Mouse (Mus musculus): ENCODE measurements at regions not wholly inside any gene's neighbourhood (a gene's known extent, or its start where the extent isn't known, plus 50 kb on each side); places are given as distances from the start of the nearest gene placed in this dataset.
A peak's percentile ranks its signal among the peaks of the same experiment; 100 is the strongest.

DNA sequence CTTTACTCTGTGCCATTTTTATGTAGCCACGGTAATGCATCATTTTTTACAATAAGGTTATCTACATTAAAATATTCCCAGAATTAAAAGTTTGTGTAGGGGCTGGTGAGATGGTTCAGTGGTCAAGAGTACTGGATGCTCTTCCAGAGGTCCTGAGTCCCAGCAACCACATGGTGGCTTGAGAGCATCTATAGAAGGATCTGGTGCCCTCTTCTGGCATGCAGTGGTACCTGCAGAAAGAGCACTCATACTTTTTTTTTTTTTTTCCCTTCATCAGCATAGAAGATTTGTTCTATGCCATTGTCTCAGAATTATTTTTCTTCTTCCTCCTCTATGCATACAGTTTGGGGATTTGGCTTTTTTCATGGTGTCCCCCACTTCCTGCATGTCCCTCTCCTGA is 84.9 kb upstream of the Prkcq start:
- peak; percentile 82 for ATAC-seq (replicated peaks; ENCODE audit: poor library complexity, severe bottlenecking)

DNA sequence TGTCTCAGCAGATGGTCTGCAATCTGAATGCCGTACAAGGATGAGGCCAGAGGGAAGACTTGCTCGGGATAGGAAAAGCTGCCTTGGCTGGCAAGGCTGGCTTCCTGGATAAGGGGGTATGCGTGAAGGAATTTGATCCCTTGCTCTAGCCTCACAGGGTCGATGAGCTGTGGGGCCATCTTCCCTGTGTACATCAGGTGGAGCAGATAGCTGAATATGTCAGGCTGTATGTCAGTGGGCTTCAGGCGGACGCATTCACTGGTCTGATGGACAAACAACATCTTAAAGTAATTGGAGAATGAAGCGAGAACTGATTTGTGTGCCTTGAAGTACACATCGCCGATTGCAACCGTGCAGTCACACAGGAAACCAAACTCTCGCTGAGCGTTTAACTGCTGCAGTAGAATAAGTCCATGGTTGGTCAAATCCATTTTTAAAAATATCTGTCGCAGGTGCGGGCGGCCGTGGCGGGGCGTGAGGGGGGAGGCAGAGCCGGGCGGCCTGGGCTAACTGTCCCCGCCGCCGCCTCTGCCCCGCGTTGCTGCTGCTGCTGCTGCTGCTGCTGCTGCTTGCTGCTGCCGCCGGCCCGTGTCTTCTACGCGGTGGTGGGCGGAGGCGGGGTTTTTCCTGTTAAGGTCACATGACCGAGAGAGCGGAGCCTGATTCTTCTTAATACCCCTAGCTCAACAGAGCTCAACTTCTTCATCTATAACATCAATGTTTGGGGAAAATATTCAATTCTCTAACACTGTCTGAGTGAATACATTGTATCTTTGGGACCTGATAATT is 71.9 kb upstream of the Prkcq start:
- ATAC-seq (replicated peaks; ENCODE audit: poor library complexity, severe bottlenecking) = peak; percentile 53

DNA sequence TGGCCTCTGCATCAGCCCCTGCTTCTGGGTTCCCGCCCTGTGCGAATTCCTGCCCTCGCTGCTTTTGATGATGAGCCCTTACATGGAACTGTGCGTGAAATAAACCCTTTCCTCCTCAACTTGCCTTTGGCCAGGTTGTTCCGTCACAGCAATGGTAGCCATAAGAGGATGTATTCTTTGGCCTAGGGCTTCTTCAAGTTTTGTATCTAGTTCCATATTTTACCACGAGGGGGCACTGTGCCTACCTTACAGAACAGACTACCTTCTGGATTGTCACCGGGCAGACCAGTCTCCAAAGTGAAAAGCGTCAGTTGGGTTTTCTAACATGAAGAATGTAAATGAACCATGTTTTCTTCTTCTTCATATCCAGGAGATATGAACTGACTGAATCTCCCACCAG is 58.7 kb upstream of the Prkcq start:
- ATAC-seq (replicated peaks; ENCODE audit: poor library complexity, severe bottlenecking) = peak; percentile 73

DNA sequence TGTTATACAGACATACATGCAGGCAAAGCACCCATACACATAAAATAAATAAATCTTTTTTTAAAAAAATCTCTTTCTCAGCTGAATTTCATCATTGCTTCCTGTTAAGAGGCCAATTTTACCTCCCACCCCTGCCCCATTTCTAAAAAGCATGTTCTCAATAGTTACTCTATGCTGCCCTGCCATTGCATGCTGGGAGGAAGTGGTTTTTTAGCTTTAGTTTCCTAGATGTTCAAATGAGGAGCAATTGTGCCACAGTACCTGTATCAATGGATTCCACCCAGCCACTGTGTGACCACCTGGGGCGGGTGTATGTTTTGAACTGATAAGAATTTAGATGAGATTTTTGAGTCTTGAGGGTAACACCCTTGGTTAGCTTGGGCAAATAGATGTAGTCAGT is 53.3 kb upstream of the Prkcq start:
- no peak for ATAC-seq (replicated peaks; ENCODE audit: poor library complexity, severe bottlenecking)

DNA sequence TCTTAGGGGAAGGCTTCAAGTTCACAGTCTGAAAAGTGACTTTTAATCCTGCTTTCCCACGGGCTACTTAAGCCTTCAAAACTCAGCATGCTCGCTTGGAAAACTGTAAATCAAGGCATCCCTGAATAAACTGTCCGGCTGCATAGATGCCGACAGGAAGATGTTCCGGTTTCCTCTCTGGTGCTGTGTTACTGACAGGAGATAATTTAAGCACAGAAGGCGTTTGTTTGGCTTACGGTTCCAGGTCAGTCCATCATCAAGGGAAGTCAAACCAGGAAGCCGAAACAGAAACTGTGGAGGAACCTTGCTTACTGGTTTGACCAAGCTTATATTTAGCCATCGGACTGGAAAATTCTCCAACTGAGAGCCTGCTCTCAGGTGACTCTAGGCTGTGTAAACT is 52.6 kb upstream of the Prkcq start:
- ATAC-seq (replicated peaks; ENCODE audit: poor library complexity, severe bottlenecking) = no peak; the same call in 1 of the 2 replicates
